Mouse (Mus musculus): ENCODE measurements around the gene Clec11a.

Gene Clec11a

DNA sequence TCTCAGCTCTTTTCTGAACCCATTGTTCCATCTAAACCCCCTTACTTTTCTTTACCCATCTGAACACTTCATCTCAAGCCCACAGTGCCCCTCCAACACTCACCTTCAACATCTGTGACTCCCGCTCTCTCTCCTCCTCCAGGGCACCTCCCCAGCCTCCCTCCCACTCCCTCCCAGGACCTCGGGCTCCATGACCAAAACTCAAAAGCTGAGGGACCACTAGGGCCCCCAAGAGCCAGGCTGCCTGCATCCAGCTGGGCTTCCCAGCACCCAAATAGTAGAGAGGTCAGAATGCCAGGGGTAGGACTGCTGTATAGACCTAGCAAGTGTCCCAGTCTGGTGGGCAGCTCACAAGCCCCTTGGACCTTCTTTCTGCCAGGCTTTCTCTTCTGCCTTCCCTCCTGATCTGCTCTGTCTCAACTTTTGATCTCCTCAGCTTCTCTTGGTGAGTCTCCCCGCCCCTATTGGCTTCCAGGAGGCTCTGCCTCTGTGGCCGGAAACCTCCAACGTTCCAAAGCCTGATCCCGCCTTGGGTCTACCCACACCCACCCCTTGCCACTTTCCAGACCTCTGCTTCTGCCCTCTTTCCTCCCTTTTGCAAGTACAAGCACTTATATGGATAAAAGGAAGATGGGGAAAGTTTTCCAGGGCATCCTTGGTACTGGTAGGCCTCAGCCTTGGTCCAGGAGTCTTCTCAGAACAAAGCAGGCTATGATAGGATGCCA, at the start of gene Clec11a:
TSS of gene Clec11a (minus strand) at position 387 of the 725 bp plus-strand sequence.
- in situ Hi-C loops (cut with MboI, MseI): loop anchor here (10.0 kb wide), 2 partner anchors 448 to 1058 kb away; partner anchors contain the start of genes Ppfia3 and Zfp473

DNA sequence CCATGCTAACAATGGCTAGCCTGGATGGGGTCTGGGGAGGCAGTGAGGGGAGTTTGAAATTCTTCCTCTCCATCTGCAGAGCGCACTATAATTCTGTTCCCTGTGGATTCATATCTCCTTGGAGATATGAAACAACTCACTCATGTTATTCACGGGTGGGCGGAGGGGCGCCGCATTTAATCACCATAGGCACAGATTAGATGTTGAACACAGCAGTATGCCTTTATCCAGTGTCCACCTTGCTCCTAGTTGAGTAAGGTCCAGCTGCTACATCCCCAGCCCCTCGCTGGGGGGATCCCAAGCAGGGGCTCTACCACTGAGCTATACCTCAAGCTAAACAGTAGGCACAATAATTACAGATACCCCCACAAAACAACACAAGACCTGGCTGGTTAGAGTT, 48.7 kb upstream of the Clec11a start:
- in situ Hi-C loops (cut with MboI, MseI): no loop called here

DNA sequence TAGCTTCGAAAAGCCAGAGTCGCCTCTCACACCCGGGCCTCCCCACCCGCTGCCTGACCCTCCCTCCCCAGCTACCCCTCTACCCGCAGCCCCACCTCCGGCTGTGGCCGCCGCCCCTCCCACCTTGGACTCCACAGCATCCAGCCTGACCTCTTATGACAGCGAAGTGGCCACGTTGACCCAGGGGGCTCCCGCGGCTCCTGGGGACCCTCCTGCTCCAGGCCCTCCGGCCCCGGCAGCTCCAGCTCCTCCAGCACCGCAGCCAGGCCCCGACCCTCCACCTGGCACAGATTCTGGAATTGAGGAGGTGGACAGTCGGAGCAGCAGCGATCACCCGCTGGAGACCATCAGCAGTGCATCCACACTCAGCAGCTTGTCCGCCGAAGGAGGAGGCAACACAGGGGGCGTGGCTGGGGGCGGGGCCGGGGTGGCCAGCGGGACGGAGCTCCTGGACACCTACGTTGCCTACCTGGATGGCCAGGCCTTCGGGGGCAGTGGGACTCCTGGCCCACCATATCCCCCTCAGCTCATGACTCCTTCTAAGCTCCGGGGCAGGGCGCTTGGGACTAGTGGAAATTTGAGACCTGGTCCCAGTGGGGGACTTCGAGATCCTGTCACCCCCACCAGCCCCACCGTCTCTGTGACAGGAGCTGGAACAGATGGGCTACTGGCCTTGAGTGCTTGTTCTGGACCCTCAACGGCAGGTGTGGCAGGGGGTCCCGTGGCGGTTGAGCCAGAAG, 47.1 kb upstream of the Clec11a start:
- in situ Hi-C loops (cut with MboI, MseI): loop anchor here (5.0 kb wide), 1 partner anchor 86 kb away; no protein-coding TSS in a partner anchor

DNA sequence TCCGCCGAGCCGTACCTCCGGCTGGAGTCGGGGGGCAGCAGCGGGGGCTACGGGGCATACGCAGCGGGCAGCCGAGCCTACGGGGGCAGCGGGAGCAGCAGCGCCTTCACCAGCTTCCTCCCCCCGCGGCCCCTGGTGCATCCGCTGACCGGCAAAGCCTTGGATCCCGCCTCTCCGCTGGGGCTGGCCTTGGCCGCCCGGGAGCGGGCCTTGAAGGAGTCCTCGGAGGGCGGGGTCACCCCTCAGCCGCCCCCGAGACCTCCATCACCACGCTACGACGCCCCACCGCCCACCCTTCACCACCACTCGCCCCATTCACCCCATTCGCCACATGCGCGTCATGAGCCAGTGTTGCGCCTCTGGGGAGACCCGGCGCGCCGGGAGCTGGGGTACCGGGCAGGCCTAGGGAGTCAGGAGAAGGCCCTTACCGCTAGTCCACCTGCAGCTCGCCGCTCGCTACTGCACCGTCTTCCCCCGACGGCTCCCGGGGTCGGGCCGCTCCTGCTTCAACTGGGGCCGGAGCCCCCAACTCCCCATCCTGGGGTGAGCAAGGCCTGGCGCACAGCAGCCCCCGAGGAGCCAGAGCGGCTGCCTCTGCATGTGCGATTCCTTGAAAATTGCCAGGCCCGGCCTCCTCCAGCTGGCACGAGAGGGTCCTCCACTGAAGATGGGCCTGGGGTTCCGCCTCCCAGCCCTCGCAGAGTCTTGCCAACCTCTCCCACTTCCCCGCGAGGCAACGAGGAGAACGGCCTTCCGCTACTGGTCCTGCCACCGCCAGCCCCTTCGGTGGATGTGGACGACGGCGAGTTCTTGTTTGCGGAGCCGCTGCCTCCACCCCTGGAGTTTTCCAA, 46.3 kb upstream of the Clec11a start:
- in situ Hi-C loops (cut with MboI, MseI): loop anchor here (5.0 kb wide), 1 partner anchor 86 kb away; no protein-coding TSS in a partner anchor

DNA sequence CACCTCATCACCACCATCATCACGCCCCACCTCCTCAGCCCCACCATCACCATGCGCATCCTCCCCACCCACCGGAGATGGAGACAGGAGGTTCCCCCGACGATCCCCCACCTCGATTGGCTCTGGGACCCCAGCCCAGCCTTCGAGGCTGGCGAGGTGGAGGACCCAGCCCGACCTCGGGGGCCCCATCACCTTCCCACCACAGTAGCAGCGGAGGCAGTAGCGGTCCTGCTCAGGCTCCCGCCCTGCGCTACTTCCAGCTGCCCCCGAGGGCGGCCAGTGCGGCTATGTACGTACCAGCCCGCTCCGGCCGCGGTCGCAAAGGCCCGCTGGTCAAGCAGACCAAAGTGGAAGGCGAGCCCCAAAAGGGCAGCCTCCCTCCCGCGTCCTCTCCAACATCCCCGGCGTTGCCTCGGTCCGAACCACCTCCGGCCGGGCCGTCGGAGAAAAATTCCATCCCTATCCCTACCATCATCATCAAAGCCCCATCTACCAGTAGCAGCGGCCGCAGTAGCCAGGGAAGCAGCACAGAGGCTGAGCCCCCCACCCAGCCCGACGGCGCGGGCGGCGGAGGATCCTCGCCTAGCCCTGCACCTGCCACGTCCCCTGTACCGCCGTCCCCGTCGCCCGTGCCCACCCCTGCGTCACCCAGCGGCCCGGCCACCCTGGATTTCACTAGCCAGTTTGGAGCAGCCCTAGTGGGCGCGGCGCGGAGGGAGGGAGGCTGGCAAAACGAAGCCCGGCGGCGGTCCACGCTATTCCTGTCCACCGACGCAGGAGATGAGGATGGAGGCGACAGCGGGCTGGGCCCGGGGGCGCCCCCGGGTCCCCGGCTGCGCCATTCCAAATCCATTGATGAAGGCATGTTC, 45.4 kb upstream of the Clec11a start:
- in situ Hi-C loops (cut with MboI, MseI): loop anchor here (5.0 kb wide), 1 partner anchor 85 kb away; no protein-coding TSS in a partner anchor

DNA sequence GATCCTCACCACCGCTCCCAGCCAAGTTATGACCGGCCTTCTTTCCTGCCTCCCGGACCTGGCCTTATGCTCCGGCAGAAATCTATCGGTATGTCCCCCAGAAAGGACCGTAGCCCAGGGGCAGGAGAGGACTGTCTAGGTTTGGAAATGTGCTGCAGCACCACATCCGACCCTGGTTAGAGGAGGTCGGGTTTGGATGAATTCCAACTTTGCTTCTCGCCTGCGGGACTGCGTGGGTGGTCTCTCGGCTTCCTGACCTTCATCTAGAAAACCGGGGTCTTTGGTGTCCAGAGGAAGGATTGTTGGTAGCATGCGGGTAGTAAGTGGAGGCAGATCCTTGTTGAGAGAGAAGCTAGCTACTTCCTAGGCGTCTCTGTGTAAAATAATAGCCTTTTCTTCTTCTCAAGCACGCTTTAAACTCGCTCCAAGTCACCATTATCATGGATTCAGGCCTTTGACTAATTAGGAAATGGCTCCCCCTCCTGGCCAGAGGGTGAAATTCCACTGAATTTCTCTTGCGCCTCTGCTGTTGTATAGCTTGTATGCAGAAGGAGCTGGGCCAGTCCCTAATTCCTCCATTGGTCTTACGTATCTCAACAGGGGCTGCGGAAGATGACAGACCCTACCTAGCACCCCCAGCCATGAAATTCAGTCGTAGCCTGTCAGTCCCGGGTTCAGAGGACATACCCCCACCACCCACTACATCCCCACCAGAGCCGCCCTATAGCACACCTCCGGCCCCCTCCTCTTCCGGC, 44.4 kb upstream of the Clec11a start:
- in situ Hi-C loops (cut with MboI, MseI): loop anchor here (5.0 kb wide), 1 partner anchor 84 kb away; no protein-coding TSS in a partner anchor

DNA sequence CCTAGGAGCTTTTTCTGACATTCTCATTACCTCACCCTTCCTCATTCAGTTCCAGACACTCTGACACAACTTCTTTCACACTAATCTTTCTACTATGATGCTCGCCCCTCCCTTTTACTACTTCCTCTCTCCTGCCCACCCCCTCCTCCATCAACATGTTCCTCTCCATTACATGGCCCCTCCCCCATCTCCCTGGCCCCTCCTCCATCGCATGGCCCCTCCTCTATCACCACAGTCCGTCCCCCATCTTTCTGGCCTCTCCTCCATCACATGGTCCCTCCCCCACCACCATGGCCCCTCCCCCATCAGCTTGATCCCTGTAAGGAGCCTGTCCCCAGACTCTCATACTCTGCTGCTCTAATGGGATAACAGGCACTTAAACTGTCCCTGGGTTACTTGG, 42.3 kb upstream of the Clec11a start:
- in situ Hi-C loops (cut with MboI, MseI): no loop called here

DNA sequence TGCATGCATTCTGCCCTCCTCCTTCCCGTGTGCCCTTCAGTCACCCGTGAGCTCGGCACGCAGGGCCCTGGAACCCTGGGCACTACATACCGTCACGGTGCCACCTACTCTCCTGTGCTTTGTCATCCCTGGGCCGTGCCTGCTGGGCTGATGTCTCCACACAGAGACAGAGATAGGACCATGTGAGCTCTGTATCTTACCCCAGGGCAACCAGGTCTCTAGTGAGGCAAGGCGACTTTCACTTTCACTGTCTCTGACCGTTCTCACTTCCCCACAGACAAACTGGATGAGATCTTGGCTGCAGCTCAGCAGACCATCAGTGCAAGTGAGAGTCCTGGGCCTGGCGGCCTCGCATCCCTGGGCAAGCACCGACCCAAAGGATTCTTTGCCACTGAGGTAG, 37.9 kb upstream of the Clec11a start:
- in situ Hi-C loops (cut with MboI, MseI): no loop called here

DNA sequence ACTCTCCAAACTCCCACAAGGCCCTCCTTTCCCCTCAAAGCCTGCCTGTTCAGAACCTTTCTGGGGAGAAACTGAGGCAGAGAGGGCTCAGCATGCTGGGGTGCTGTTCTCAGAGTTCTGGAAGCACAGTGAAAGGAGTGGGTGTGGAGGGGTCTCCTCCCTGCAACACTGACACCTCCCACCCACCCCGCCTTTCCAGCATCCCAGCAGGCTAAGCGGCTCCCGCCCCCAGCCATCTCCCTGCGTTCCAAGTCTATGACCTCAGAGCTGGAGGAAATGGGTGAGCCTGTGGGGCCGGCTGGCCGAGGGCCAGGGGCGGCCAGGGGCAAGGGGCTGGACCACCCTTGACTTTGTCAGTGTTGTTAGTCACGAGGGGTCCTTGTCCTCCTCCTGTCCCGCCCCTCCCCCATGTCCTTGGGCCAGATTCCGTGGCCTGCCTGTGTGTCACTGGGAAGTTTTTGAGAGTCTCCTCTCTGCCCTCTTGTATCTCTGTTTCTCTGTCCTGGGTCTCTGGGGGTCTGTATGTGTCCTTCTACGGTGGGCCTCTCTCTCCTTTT, 36.8 kb upstream of the Clec11a start:
- in situ Hi-C loops (cut with MboI, MseI): no loop called here

DNA sequence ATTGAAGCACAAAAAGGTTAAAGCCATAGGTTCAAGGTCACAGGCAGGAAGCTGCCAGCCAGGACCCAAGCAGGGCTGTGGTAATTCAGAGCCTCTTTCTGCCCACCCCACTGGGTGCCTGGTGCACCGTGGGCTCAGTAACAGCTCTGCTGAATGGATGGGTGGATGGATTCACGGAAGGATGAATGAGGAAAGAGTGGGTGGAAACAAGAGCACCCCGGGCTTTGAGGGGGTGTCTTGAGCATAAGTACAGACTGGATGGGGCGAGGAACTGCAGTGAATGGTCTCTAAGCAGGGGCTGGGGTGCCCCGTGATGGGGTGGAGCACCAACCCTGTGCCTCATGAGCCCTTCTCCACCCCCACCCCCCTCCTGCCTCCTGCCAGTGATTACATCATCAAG, 35.0 kb upstream of the Clec11a start:
- in situ Hi-C loops (cut with MboI, MseI): no loop called here

DNA sequence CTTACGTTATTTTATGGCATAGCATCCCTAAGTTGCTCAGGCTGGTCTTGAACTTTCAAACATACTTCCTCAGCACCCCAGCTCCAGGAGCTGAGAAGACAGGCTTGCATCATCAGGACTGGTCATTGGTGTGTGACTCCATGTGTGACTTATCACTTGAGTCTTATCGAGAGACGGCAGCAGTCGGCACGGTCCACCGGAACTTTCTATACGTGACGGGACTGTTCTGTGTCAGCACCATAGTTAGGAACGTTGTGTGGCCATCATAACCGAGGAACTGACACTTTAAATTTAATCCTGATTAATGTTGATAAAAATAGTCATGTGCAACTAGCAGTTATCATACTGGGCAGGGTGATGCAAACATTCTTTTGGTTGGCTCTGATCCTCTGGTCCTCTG, 34.4 kb upstream of the Clec11a start:
- in situ Hi-C loops (cut with MboI, MseI): no loop called here

DNA sequence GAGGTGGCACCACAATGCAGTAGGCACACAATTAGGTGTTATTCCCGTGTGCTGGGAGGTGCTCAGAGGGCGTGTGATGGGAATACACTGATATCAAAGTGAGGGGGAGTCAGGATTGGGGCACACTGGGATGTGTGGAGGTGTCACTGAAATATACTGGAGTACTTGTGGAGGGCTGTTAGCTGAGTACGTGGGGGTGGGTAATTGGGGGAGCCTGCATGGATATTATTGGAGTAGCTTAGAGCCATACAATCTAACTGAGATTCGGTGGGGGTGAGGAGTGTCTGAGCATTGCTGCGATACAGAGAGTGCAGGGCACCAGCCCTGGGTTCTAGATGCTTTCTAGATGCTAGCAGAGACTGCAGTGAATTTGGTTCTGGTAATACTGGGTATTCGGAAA, 33.5 kb upstream of the Clec11a start:
- in situ Hi-C loops (cut with MboI, MseI): no loop called here

DNA sequence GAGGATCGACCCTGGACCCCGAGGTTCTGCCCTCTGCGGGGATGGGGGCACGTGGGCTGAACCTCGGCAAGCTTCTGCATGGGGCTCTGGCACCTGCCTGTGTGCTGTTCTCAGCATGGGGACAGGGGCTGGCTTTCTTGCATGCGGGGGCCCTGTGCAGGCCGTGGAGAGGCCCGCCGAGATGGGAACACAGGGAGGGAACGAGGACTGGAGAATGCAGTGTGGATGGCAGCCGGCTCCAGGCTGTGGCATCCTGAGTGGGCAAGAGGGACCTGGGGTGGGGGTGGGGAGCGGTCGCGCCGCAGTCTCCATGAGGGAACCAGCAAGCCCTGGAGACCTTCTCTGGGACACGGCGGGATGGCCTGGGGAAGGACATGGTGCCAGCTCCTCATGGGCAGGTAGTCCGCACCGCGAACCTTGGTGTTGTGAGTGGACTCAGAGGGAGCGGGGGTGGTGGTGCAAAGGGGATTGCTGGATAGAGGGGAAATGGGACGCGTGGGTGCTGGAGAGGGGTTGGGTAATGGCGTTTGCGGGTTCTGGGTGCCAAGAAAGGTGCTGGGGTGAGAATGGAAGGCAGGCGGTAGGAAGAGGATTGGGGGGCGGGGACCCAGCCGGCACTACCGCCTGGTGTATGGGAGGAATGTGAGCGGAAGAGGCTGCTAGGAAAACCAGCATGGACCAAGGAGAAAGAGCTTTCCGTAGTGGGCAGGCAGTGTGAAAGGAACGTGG, 30.6 kb upstream of the Clec11a start:
- in situ Hi-C loops (cut with MboI, MseI): no loop called here

DNA sequence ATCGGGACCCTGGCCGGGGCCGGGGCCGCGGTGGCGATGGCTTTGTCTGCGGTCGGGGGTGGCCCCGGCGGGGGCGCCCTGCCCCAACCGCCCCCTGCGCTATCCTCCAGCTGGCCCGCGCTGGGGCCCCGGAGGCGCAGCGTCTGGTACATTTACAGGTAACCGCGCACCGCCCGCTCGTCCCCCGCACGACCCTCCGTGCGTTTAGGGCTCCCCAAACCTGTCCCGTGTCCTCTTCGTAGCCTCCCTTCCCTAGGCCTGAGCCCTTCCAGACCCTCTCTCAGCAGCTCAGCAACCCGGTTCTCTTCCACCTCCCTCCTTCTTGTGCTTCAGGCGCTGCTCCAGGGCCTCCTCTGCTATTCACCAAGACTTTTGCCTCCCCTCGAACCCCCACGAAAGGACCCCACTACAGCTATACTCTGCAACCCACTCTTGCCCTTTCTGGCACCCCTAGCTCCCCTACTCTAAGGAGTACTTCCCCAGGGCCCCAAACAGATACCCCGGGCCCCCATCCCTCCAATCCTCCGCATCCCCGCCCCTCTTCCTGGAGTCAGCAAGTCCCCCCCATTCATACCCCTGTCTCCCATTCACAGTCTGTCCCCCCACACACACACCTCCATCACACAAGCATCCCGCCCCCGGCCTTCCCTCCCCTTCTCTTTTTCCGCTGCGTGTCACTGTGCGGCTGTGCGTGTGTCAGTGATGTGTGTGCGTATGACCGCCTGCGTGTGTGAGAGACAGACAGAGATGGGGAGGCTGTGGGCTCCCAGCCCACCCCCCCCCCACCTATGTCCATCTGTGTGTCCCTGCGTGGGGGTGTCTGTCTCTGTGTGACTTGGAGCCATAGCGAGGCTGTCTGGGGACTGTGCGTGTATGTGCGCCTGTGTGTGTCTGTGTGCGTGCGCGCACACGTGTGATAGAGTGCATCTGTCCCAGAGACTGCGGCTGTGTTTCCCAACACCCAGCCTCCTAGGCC, 29.6 kb upstream of the Clec11a start:
- in situ Hi-C loops (cut with MboI, MseI): no loop called here

DNA sequence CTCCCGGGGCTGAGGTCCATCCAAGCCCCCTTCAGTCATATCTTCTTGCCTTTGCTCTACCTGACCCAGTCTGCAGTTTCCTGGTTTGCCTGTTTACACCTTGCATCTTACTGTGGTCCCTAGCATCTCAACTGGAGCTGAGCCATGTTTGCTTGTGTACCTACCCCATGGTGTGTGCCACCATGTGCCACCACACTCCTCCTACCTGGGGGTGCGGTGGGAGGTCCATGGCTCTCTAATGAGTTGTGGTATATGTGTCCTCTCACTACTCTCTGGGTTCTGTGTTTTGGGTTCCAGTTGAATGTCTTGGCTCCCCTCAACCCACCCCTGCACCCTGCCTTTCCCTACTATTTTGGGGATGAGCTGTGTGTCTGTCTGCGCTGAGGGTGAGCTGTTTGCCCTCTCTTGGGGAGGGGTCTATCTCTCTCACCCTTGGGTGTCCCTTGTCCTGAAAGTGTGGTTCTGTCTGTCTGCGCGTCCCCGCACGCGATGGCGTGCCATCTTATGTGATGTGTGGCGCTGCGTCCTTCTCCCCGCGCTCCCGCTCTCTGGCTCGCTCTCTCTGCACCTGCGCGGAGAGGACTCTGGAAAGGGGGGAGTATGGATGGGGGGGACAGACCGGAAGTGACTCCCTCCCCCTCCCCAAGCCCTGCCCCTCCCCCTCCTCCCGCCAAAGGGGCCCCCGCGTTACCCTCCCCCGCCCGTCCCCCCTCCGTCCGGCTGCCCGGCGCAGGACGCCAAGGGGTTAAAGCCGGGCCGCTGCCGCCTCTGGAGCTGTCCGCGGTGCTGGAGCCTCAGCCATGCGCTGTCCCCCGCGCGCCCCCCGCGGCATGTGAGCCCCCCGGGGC, 28.6 kb upstream of the Clec11a start:
- in situ Hi-C loops (cut with MboI, MseI): no loop called here

DNA sequence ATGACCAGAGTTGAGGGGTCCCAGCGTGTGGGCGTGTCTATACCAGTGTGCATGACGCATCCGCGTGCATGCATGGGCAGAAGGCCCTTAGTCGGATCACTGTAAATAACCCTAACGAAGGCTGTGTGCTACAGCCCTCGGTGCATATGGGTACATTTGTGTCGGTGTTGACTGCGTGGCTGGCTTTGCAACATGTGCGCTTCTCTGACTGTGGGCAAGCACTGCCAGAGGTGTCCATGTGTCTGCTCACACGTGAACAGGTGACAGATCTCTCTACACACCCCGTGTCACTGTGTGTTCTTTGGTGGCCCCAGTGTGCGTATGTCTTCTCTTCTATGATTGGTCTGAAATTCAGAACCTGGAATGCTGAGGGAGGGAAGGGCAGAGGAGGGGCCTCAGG, 27.4 kb upstream of the Clec11a start:
- in situ Hi-C loops (cut with MboI, MseI): no loop called here

DNA sequence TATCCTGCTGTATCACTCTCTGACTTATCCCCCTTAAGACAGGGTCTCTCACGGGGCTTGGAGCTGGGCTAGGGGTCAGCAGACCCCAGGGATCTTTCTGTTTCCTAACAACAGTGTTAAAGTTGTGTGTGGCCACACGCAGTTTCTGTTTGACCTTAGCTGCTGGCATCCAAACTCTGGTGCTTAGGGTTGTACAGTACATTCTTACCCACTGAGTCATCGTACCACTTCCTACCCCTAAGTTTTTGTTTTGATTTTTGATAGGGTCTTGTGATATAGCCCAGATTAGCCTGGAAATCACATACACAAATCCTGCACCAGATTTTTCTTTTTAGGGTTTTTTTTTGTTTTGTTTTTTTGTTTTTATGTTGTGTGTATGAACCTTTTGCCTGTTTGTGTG, 25.6 kb upstream of the Clec11a start:
- in situ Hi-C loops (cut with MboI, MseI): no loop called here

Measured in T-helper 1 cell (primary cell).